Mouse (Mus musculus): ENCODE data around the gene Phb2. TPM values are rescaled to one million over a fixed set of nuclear protein-coding genes. Genes with fewer than 3 reads are reported as not detected.

Gene Phb2
- total and polyA plus RNA-seq, 3 experiments, result 309 to 815 (median 706) TPM

GRCm38 (mm10) chr6:124665011-124665410 is 47.1 kb upstream of the Phb2 start:
- peak overlapping the region; percentile 25 for H3K27ac ChIP-seq (ENCODE audit: control insufficient read depth, low read depth, low read length)
- H3K27me3 ChIP-seq (ENCODE audit: control insufficient read depth in 1 of 2, insufficient read depth in 2 of 2, low read length in 2 of 2), result no peaks in the 10 kb centered on the region
- H3K9me3 ChIP-seq (replicated peaks; ENCODE audit: insufficient read depth, low read length), result no peaks in the 10 kb centered on the region
- peaks cover 59% of the 10 kb centered on the region for H3K79me2 ChIP-seq (ENCODE audit: control insufficient read depth, insufficient read depth, low read length, poor library complexity)
- H3K4me3 ChIP-seq (ENCODE audit: control insufficient read depth in 1 of 2, insufficient read depth in 1 of 2, low read depth in 2 of 2, low read length in 2 of 2), result peak overlapping the region; percentile 30 to 99
- no peak for DNase-seq (ENCODE audit: low read depth, low spot score)
- TF ChIP-seq ZMIZ1 (IDR thresholded peaks at IDR 0.05; ENCODE audit: low read depth, low read length) (no peak), MAX (IDR thresholded peaks at IDR 0.05; ENCODE audit: low read length) (no peak), SMC3 (IDR thresholded peaks at IDR 0.05; ENCODE audit: low read depth, low read length) (no peak), CHD2 (IDR thresholded peaks at IDR 0.05; ENCODE audit: low read length) (no peak), MAZ (IDR thresholded peaks at IDR 0.05; ENCODE audit: low read depth, low read length) (no peak), GATA1 (IDR thresholded peaks at IDR 0.05; ENCODE audit: low read depth, low read length) (peak; percentile 48), USF1 (IDR thresholded peaks at IDR 0.05; ENCODE audit: low read depth, low read length) (no peak), ZC3H11A (IDR thresholded peaks at IDR 0.05; ENCODE audit: low read depth, low read length) (no peak)
- peaks cover 1 to 37% of the 10 kb centered on the region in 2 experiments; a peak in 3 of 4 replicates for H3K36me3 ChIP-seq (ENCODE audit: control insufficient read depth in 1 of 2, insufficient read depth in 2 of 2, low read length in 2 of 2)
- peaks cover 9 to 24% of the 10 kb centered on the region in 2 experiments for H3K4me1 ChIP-seq (ENCODE audit: control insufficient read depth in 1 of 2, insufficient read depth in 2 of 2, low read length in 2 of 2)
- H3K9ac ChIP-seq (ENCODE audit: control insufficient read depth, low read depth, low read length, poor library complexity, severe bottlenecking), result peak overlapping the region; percentile 40

GRCm38 (mm10) chr6:124669234-124669859 is 42.8 kb upstream of the Phb2 start:
- peaks cover 71% of the 10 kb centered on the region for H3K79me2 ChIP-seq (ENCODE audit: control insufficient read depth, insufficient read depth, low read length, poor library complexity)
- no peak overlapping the region for H3K4me3 ChIP-seq (ENCODE audit: control insufficient read depth in 1 of 2, insufficient read depth in 1 of 2, low read depth in 2 of 2, low read length in 2 of 2)
- no peaks in the 10 kb centered on the region for H3K27me3 ChIP-seq (ENCODE audit: control insufficient read depth in 1 of 2, insufficient read depth in 2 of 2, low read length in 2 of 2)
- H3K9me3 ChIP-seq (replicated peaks; ENCODE audit: insufficient read depth, low read length), result no peaks in the 10 kb centered on the region
- H3K36me3 ChIP-seq (ENCODE audit: control insufficient read depth in 1 of 2, insufficient read depth in 2 of 2, low read length in 2 of 2), result peaks cover 10 to 46% of the 10 kb centered on the region in 2 experiments
- H3K4me1 ChIP-seq (ENCODE audit: control insufficient read depth in 1 of 2, insufficient read depth in 2 of 2, low read length in 2 of 2), result peaks cover 10 to 28% of the 10 kb centered on the region in 2 experiments
- H3K27ac ChIP-seq (ENCODE audit: control insufficient read depth, low read depth, low read length), result no peak overlapping the region
- TF ChIP-seq ETS1 (IDR thresholded peaks at IDR 0.05; ENCODE audit: low read depth, low read length), result no peak
- no peak for TF ChIP-seq ELF1 (IDR thresholded peaks at IDR 0.05; ENCODE audit: low read depth, low read length)
- TF ChIP-seq MEF2A (IDR thresholded peaks at IDR 0.05; ENCODE audit: extremely low read depth, insufficient replicate concordance, low read depth, low read length, poor library complexity, severe bottlenecking), result no peak
- no peak for TF ChIP-seq NELFE (IDR thresholded peaks at IDR 0.05; ENCODE audit: low read depth, low read length)
- no peak for TF ChIP-seq GABPA (IDR thresholded peaks at IDR 0.05; ENCODE audit: low read depth, low read length)
- TF ChIP-seq RCOR1 (IDR thresholded peaks at IDR 0.05; ENCODE audit: low read depth, low read length), result no peak
- TF ChIP-seq E2F4 (IDR thresholded peaks at IDR 0.05; ENCODE audit: borderline replicate concordance, low read depth, low read length), result no peak
- TF ChIP-seq GATA1 (IDR thresholded peaks at IDR 0.05; ENCODE audit: low read depth, low read length), result no peak
- no peak for TF ChIP-seq USF2 (IDR thresholded peaks at IDR 0.05; ENCODE audit: borderline replicate concordance in 1 of 2, insufficient read depth in 1 of 2, low read depth in 1 of 2, low read length in 2 of 2)
- TF ChIP-seq JUND (IDR thresholded peaks at IDR 0.05; ENCODE audit: low read depth, low read length), result no peak
- TF ChIP-seq EP300 (IDR thresholded peaks at IDR 0.05; ENCODE audit: low read depth in 1 of 2, low read length in 2 of 2), result no peak
- TF ChIP-seq SIN3A (IDR thresholded peaks at IDR 0.05; ENCODE audit: low read length), result no peak
- no peak for TF ChIP-seq MAFK (IDR thresholded peaks at IDR 0.05; ENCODE audit: borderline replicate concordance, low read depth, low read length)
- no peak overlapping the region for H3K9ac ChIP-seq (ENCODE audit: control insufficient read depth, low read depth, low read length, poor library complexity, severe bottlenecking)
- no peak for DNase-seq (ENCODE audit: low read depth, low spot score)
